Comparison of ENCODE assay signal across 8 mouse cellular contexts in genomic region chr1:182140370-182140769, GRCm38 (mm10). TPM values are rescaled to one million over a fixed set of nuclear protein-coding genes. Genes with fewer than 3 reads are reported as not detected.
DNase-seq lines count a peak whose midpoint lies in the region; ATAC-seq and TF ChIP-seq lines count a peak whose summit lies in the region.

No protein-coding gene starts in this region.

- peak overlapping the region; percentile 2; the same call in 1 of the 2 replicates for H3K4me2 ChIP-seq in embryonic facial prominence, embryonic 13.5 days
- peak overlapping the region; percentile 6; the same call in 1 of the 2 replicates for H3K4me2 ChIP-seq in kidney, embryonic 14.5 days (replicated peaks; ENCODE audit: low read depth, low read length)
- no peak overlapping the region for H3K4me2 ChIP-seq in limb, embryonic 14.5 days (replicated peaks; ENCODE audit: low read depth, low read length, severe bottlenecking)

- 4% methylated on average over 6 of the region's 6 CpGs for WGBS in embryonic facial prominence, embryonic 13.5 days
- 2% methylated on average over 6 of the region's 6 CpGs for WGBS in kidney, embryonic 14.5 days
- 0% methylated on average over 6 of the region's 6 CpGs for WGBS in limb, embryonic 14.5 days

- no peak overlapping the region for H3K4me3 ChIP-seq in embryonic facial prominence, embryonic 13.5 days
- no peak overlapping the region for H3K4me3 ChIP-seq in kidney, embryonic 14.5 days (ENCODE audit: low read length)
- no peak overlapping the region for H3K4me3 ChIP-seq in limb, embryonic 14.5 days (replicated peaks; ENCODE audit: low read length)

- H3K27ac ChIP-seq in embryonic facial prominence, embryonic 13.5 days = no peak overlapping the region
- no peak overlapping the region for H3K27ac ChIP-seq in kidney, embryonic 14.5 days (ENCODE audit: low read depth, low read length)
- no peak overlapping the region for H3K27ac ChIP-seq in limb, embryonic 14.5 days (replicated peaks; ENCODE audit: low read depth, low read length)

- peaks cover 16% of the 10 kb centered on the region for H3K4me1 ChIP-seq in embryonic facial prominence, embryonic 13.5 days
- no peaks in the 10 kb centered on the region for H3K4me1 ChIP-seq in kidney, embryonic 14.5 days (ENCODE audit: control insufficient read depth, insufficient read depth, low read length)
- H3K4me1 ChIP-seq in limb, embryonic 14.5 days (ENCODE audit: control insufficient read depth, insufficient read depth, low read length) = no peaks in the 10 kb centered on the region

- H3K9ac ChIP-seq in embryonic facial prominence, embryonic 13.5 days = no peak overlapping the region
- no peak overlapping the region for H3K9ac ChIP-seq in kidney, embryonic 14.5 days (ENCODE audit: low read depth, low read length)
- H3K9ac ChIP-seq in limb, embryonic 14.5 days (ENCODE audit: low read depth, low read length, severe bottlenecking) = no peak overlapping the region

- ATAC-seq in embryonic facial prominence, embryonic 13.5 days (ENCODE audit: insufficient number of reproducible peaks, insufficient read depth, low FRiP score, low TSS enrichment, low read depth) = no peak
- ATAC-seq in kidney, embryonic 14.5 days (ENCODE audit: low FRiP score, low TSS enrichment) = peak; percentile 50; the same call in 1 of the 2 replicates
- ATAC-seq in limb, embryonic 14.5 days (ENCODE audit: low FRiP score, low read depth) = peak; percentile 78
- peak; percentile 45; the same call in 1 of the 2 replicates for ATAC-seq in monocyte, adult 5-6 weeks (replicated peaks; ENCODE audit: insufficient number of reproducible peaks, low FRiP score, low TSS enrichment, poor library complexity, severe bottlenecking)

- DNase-seq in 3134 (ENCODE audit: extremely low read depth, insufficient read length, low spot score) = peak; percentile 45
- DNase-seq in adrenal gland, postnatal 14 days = peak; percentile 87
- DNase-seq in heart, adult 9 months (ENCODE audit: low spot score in 2 of 2) = peak; percentile 53 to 66
- peak; percentile 86 for DNase-seq in limb, embryonic 14.5 days (ENCODE audit: low spot score)
- DNase-seq in spleen, postnatal 36 days (ENCODE audit: low spot score in 2 of 2) = peak; percentile 45 to 49

- H3K9me3 ChIP-seq in embryonic facial prominence, embryonic 13.5 days = no peaks in the 10 kb centered on the region
- H3K9me3 ChIP-seq in kidney, embryonic 14.5 days (ENCODE audit: control insufficient read depth, low read length) = no peaks in the 10 kb centered on the region
- no peaks in the 10 kb centered on the region for H3K9me3 ChIP-seq in limb, embryonic 14.5 days (ENCODE audit: control insufficient read depth, low read length)

- no peak for TF ChIP-seq POLR2A in limb, embryonic 14.5 days (IDR thresholded peaks at IDR 0.05; ENCODE audit: borderline replicate concordance, extremely low read depth, insufficient read depth, insufficient read length)

- no peaks in the 10 kb centered on the region for H3K36me3 ChIP-seq in embryonic facial prominence, embryonic 13.5 days
- no peaks in the 10 kb centered on the region for H3K36me3 ChIP-seq in kidney, embryonic 14.5 days (ENCODE audit: control insufficient read depth, insufficient read depth, low read length)
- no peaks in the 10 kb centered on the region for H3K36me3 ChIP-seq in limb, embryonic 14.5 days (ENCODE audit: control insufficient read depth, insufficient read depth, low read length)

- H3K27me3 ChIP-seq in embryonic facial prominence, embryonic 13.5 days = peaks cover 7% of the 10 kb centered on the region; the same call in 1 of the 2 replicates
- no peaks in the 10 kb centered on the region for H3K27me3 ChIP-seq in kidney, embryonic 14.5 days (ENCODE audit: control insufficient read depth, insufficient read depth, low read length)
- no peaks in the 10 kb centered on the region for H3K27me3 ChIP-seq in limb, embryonic 14.5 days (ENCODE audit: control insufficient read depth, insufficient read depth, low read length)

RNA-seq across cellular contexts. Expression of gene Srp9, which starts 15.8 kb away (rescaled TPM):
- 48.0 and 56.0 TPM in 2 replicates for total RNA-seq in adrenal gland, postnatal 14 days (2021)
- polyA plus RNA-seq in embryonic facial prominence, embryonic 13.5 days (2015; fragmentation: Nextera tagmentation; extraction: Ambion mirVana) = 163 and 166 TPM in 2 replicates
- 155 and 197 TPM in 2 replicates for polyA plus RNA-seq in kidney, embryonic 14.5 days (2014; fragmentation: Nextera tagmentation; extraction: Ambion mirVana)
- 78.2 and 101 TPM in 2 replicates for polyA plus RNA-seq in limb, embryonic 14.5 days (2012; rRNA removed)
- 157 and 166 TPM in 2 replicates for polyA plus RNA-seq in limb, embryonic 14.5 days (2014; fragmentation: Nextera tagmentation; extraction: Ambion mirVana)
- total RNA-seq in monocyte, adult 5-6 weeks (2017) = 122 to 171 TPM (median 147 TPM) in 3 replicates

RNA-seq across cellular contexts. Expression of gene Vmn1r1, which starts 23.9 kb away (rescaled TPM):
- total RNA-seq in adrenal gland, postnatal 14 days (2021) = not detected in 2 replicates
- not detected in 2 replicates for polyA plus RNA-seq in embryonic facial prominence, embryonic 13.5 days (2015; fragmentation: Nextera tagmentation; extraction: Ambion mirVana)
- polyA plus RNA-seq in kidney, embryonic 14.5 days (2014; fragmentation: Nextera tagmentation; extraction: Ambion mirVana) = not detected in 2 replicates
- 0.03 TPM in 1 of 2 replicates, not detected in the other for polyA plus RNA-seq in limb, embryonic 14.5 days (2012; rRNA removed)
- not detected in 2 replicates for polyA plus RNA-seq in limb, embryonic 14.5 days (2014; fragmentation: Nextera tagmentation; extraction: Ambion mirVana)
- not detected in 3 replicates for total RNA-seq in monocyte, adult 5-6 weeks (2017)
